Mouse (Mus musculus): ENCODE results near the gene Rbbp8nl. TPM values are rescaled to one million over a fixed set of nuclear protein-coding genes. Genes with fewer than 3 reads are reported as not detected.

Rbbp8nl gene
- polyA plus RNA-seq, 1 experiment from 2014 or later = 0.77 TPM

GRCm38 (mm10) chr2:180234980-180235379 lies 54.7 kb downstream of the Rbbp8nl start:
- H3K27me3 ChIP-seq = no peaks in the 10 kb centered on the region
- H3K4me1 ChIP-seq = peaks cover 14% of the 10 kb centered on the region
- WGBS = 55% methylated on average over 6 of the region's 6 CpGs
- peak; percentile 13; the same call in 1 of the 2 replicates for ATAC-seq (ENCODE audit: insufficient number of reproducible peaks, insufficient read depth, low FRiP score, low TSS enrichment)
- H3K27ac ChIP-seq = peak overlapping the region; percentile 57
- no peaks in the 10 kb centered on the region for H3K36me3 ChIP-seq
- no peaks in the 10 kb centered on the region for H3K9me3 ChIP-seq
- H3K4me2 ChIP-seq (replicated peaks) = 0 out of 2 replicates have a peak overlapping the region, but pooled peaks have one; percentile 3
- no peak overlapping the region for H3K9ac ChIP-seq
- H3K4me3 ChIP-seq = no peak overlapping the region

- Histone ChIP-seq H3K4me3 (no peak overlapping the region), H3K4me1 (peaks cover 14% of the 10 kb centered on the region), H3K27ac (peak overlapping the region; percentile 57; the same call in 1 of the 2 replicates), H3K27me3 (no peaks in the 10 kb centered on the region), H3K4me2 (replicated peaks) (no peak overlapping the region), H3K9ac (no peak overlapping the region), H3K9me3 (no peaks in the 10 kb centered on the region), H3K36me3 (no peaks in the 10 kb centered on the region)
- ATAC-seq (ENCODE audit: insufficient number of reproducible peaks, insufficient read depth, low FRiP score, low TSS enrichment) = no peak
- WGBS = 85% methylated on average over 8 of the region's 8 CpGs
Observed at GRCm38 (mm10) chr2:180234353-180234752, 55.3 kb downstream of the Rbbp8nl start.

GRCm38 (mm10) chr2:180233101-180233904 lies 56.4 kb downstream of the Rbbp8nl start:
- no peak overlapping the region for H3K27ac ChIP-seq
- no peak overlapping the region for H3K4me2 ChIP-seq (replicated peaks)
- no peak overlapping the region for H3K9ac ChIP-seq
- no peak for ATAC-seq (ENCODE audit: insufficient number of reproducible peaks, insufficient read depth, low FRiP score, low TSS enrichment)
- H3K4me1 ChIP-seq = peaks cover 14% of the 10 kb centered on the region
- H3K4me3 ChIP-seq = no peak overlapping the region
- no peaks in the 10 kb centered on the region for H3K27me3 ChIP-seq
- H3K9me3 ChIP-seq = no peaks in the 10 kb centered on the region
- 86% methylated on average over 7 of the region's 7 CpGs for WGBS
- H3K36me3 ChIP-seq = no peaks in the 10 kb centered on the region

- WGBS = 51% methylated on average over 4 of the region's 4 CpGs
- peaks cover 16% of the 10 kb centered on the region for H3K27me3 ChIP-seq
- H3K4me2 ChIP-seq (replicated peaks) = no peak overlapping the region
- H3K4me1 ChIP-seq = peaks cover 33% of the 10 kb centered on the region
- no peak overlapping the region for H3K27ac ChIP-seq
- no peak overlapping the region for H3K4me3 ChIP-seq
- no peak overlapping the region for H3K9ac ChIP-seq
- ATAC-seq (ENCODE audit: insufficient number of reproducible peaks, insufficient read depth, low FRiP score, low TSS enrichment) = no peak
- no peaks in the 10 kb centered on the region for H3K36me3 ChIP-seq
- no peaks in the 10 kb centered on the region for H3K9me3 ChIP-seq
Observed at GRCm38 (mm10) chr2:180230482-180230881, 59.2 kb downstream of the Rbbp8nl start.

- Histone ChIP-seq H3K4me2 (replicated peaks) (no peak overlapping the region), H3K4me3 (no peak overlapping the region), H3K4me1 (peaks cover 32% of the 10 kb centered on the region), H3K27me3 (peaks cover 29% of the 10 kb centered on the region), H3K36me3 (no peaks in the 10 kb centered on the region), H3K9me3 (no peaks in the 10 kb centered on the region), H3K9ac (no peak overlapping the region), H3K27ac (no peak overlapping the region)
- ATAC-seq (ENCODE audit: insufficient number of reproducible peaks, insufficient read depth, low FRiP score, low TSS enrichment) = no peak
- WGBS = 74% methylated on average over 3 of the region's 3 CpGs
Observed at GRCm38 (mm10) chr2:180229129-180229528, 60.5 kb downstream of the Rbbp8nl start.

- Histone ChIP-seq H3K27me3 (peaks cover 35% of the 10 kb centered on the region), H3K36me3 (no peaks in the 10 kb centered on the region), H3K27ac (no peak overlapping the region), H3K9me3 (no peaks in the 10 kb centered on the region), H3K4me2 (replicated peaks) (no peak overlapping the region), H3K4me3 (no peak overlapping the region), H3K9ac (no peak overlapping the region), H3K4me1 (peaks cover 32% of the 10 kb centered on the region)
- 70% methylated on average over 7 of the region's 7 CpGs for WGBS
- no peak for ATAC-seq (ENCODE audit: insufficient number of reproducible peaks, insufficient read depth, low FRiP score, low TSS enrichment)
Observed at GRCm38 (mm10) chr2:180228592-180228991, 61.1 kb downstream of the Rbbp8nl start.

- no peak overlapping the region for H3K4me3 ChIP-seq
- H3K9ac ChIP-seq = no peak overlapping the region
- WGBS = 49% methylated on average over 6 of the region's 6 CpGs
- peaks cover 40% of the 10 kb centered on the region for H3K27me3 ChIP-seq
- H3K36me3 ChIP-seq = no peaks in the 10 kb centered on the region
- H3K27ac ChIP-seq = no peak overlapping the region
- peak overlapping the region; percentile 41 for H3K4me2 ChIP-seq (replicated peaks)
- no peaks in the 10 kb centered on the region for H3K9me3 ChIP-seq
- H3K4me1 ChIP-seq = peaks cover 32% of the 10 kb centered on the region
- no peak for ATAC-seq (ENCODE audit: insufficient number of reproducible peaks, insufficient read depth, low FRiP score, low TSS enrichment)
Observed at GRCm38 (mm10) chr2:180228060-180228458, 61.6 kb downstream of the Rbbp8nl start.

Small RNAs within 50 kb of the gene (microRNA-seq; reads per million reads assigned to microRNA genes)
- 1.5 reads per million for gene Mir3091

Other genes starting within 250 kb of the Rbbp8nl start
- 618 and 631 TPM in 2 replicates for gene Psma7, start 247.4 kb downstream of the Rbbp8nl start, polyA plus RNA-seq (2016; fragmentation: Nextera tagmentation; extraction: Ambion mirVana)
- gene Ss18l1, start 247.4 kb downstream of the Rbbp8nl start, polyA plus RNA-seq (2016; fragmentation: Nextera tagmentation; extraction: Ambion mirVana) = 10.0 and 10.8 TPM in 2 replicates
- 29.0 and 30.4 TPM in 2 replicates for gene Mtg2, start 219.3 kb downstream of the Rbbp8nl start, polyA plus RNA-seq (2016; fragmentation: Nextera tagmentation; extraction: Ambion mirVana)
- 0.20 and 0.57 TPM in 2 replicates for gene Hrh3, start 185.4 kb downstream of the Rbbp8nl start, polyA plus RNA-seq (2016; fragmentation: Nextera tagmentation; extraction: Ambion mirVana)
- gene Osbpl2, start 170.6 kb downstream of the Rbbp8nl start, polyA plus RNA-seq (2016; fragmentation: Nextera tagmentation; extraction: Ambion mirVana) = 40.9 and 41.8 TPM in 2 replicates
- gene Adrm1, start 118.4 kb downstream of the Rbbp8nl start, polyA plus RNA-seq (2016; fragmentation: Nextera tagmentation; extraction: Ambion mirVana) = 202 and 204 TPM in 2 replicates
- gene Lama5, start 64.0 kb downstream of the Rbbp8nl start, polyA plus RNA-seq (2016; fragmentation: Nextera tagmentation; extraction: Ambion mirVana) = 14.2 and 16.7 TPM in 2 replicates
- gene Rps21, start 32.5 kb downstream of the Rbbp8nl start, polyA plus RNA-seq (2016; fragmentation: Nextera tagmentation; extraction: Ambion mirVana) = 523 and 574 TPM in 2 replicates
- 21.2 and 23.5 TPM in 2 replicates for gene Cables2, start 16.4 kb downstream of the Rbbp8nl start, polyA plus RNA-seq (2016; fragmentation: Nextera tagmentation; extraction: Ambion mirVana)
- gene Gata5, start 44.8 kb upstream of the Rbbp8nl start, polyA plus RNA-seq (2016; fragmentation: Nextera tagmentation; extraction: Ambion mirVana) = 0.09 TPM in 2 replicates
- gene Slco4a1, start 166.4 kb upstream of the Rbbp8nl start, polyA plus RNA-seq (2016; fragmentation: Nextera tagmentation; extraction: Ambion mirVana) = 2.0 and 2.4 TPM in 2 replicates
- gene Ntsr1, start 210.1 kb upstream of the Rbbp8nl start, polyA plus RNA-seq (2016; fragmentation: Nextera tagmentation; extraction: Ambion mirVana) = 0.25 and 0.55 TPM in 2 replicates